Mouse (Mus musculus) E14TG2a.4 (cell line): ENCODE measurements at regions not wholly inside any gene's neighbourhood (a gene's known extent, or its start where the extent isn't known, plus 50 kb on each side); places are given as distances from the start of the nearest gene placed in this dataset.

Source experiments
- CTCF ChIP-seq: conservative IDR thresholded peaks from 2 replicates; pipeline ENCODE4 v1.5.1; 2014; ENCODE audit warnings: low read length
- NANOG ChIP-seq: IDR thresholded peaks from 2 replicates; pipeline ENCODE4 v1.6.1; 2014; ENCODE audit warnings: borderline replicate concordance, low read length, mixed read lengths
- POU5F1 ChIP-seq: IDR thresholded peaks from 2 replicates; pipeline ENCODE4 v1.6.1; 2014; ENCODE audit warnings: low read length, borderline replicate concordance

DNA sequence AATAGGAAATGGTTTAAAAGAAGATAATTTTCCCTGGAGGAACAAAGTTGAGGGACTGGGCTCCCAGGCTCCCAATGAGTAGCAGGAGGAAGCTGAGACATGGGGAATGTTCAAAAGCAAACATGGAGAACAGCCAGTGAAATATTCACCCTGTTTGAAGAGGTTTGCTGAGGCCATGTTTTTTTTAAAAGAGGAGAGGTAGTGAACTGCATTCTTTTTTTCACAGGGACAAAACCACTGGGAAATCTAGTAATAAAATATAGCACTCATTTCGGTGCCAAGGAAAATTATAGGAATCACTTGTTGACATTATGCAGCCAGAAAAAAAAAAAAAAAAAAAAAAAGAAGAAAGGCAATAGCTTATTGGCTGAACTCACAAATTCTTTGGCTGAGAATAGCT is 246.3 kb upstream of the Cdh11 start:
- TF ChIP-seq CTCF (no peak), POU5F1 (no peak), NANOG (no peak)
